9 mouse cellular contexts compared by ENCODE assay signal in the genomic region with DNA sequence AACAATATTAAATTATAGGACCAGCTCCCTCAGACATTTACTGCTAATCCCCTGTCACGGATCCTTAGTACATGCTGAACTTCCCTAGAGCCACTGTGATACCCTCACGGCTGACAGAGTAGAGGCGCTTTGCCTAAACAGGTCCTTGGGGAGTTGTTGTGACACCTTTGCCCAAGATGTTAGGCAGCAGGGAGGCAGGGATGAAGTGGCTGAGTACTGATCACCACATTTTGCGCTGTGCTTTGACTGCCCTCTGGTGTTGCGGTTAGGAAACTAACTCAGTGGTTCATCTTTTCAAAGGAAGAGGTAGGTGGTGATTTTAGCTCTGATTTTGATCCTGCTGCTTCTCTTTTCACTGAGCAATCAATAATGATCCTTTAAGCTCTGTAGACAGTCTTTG. TPM values are rescaled to one million over a fixed set of nuclear protein-coding genes. Genes with fewer than 3 reads are reported as not detected.
DNase-seq lines count a peak whose midpoint lies in the region; ATAC-seq lines count a peak whose summit lies in the region.
"Had no signal": no experiment of that assay in that cellular context is flagged by ENCODE, and none has a peak within 500 bp of the region (broad histone marks: within the 10 kb centered on the region; RNA-seq: fewer than 3 reads in every experiment).

No protein-coding gene starts in this region.

- no peaks in the 10 kb centered on the region for H3K4me1 ChIP-seq in forebrain, embryonic 10.5 days
- H3K4me1 ChIP-seq in hindbrain, embryonic 14.5 days (replicated peaks; ENCODE audit: control insufficient read depth, insufficient read depth, low read length): no peaks in the 10 kb centered on the region
- no peaks in the 10 kb centered on the region for H3K4me1 ChIP-seq in midbrain, embryonic 14.5 days (ENCODE audit: control insufficient read depth, insufficient read depth, low read length)
- peaks cover 6% of the 10 kb centered on the region; the same call in 1 of the 2 replicates for H3K4me1 ChIP-seq in stomach, embryonic 16.5 days (ENCODE audit: control insufficient read depth, insufficient read depth, low read length)
- H3K4me1 ChIP-seq: embryonic facial prominence, embryonic 15.5 days had no signal

- intact Hi-C loops in left cerebral cortex, postnatal 10 days (cut with DNase I): loop anchor here (5.0 to 10.0 kb wide), 2 partner anchors 176 to 1004 kb away; no protein-coding TSS in a partner anchor

- no peak overlapping the region for H3K27ac ChIP-seq in forebrain, embryonic 10.5 days
- H3K27ac ChIP-seq in hindbrain, embryonic 14.5 days: no peak overlapping the region
- H3K27ac ChIP-seq in midbrain, embryonic 14.5 days (replicated peaks; ENCODE audit: low read depth, low read length): no peak overlapping the region
- no peak overlapping the region for H3K27ac ChIP-seq in stomach, embryonic 16.5 days (ENCODE audit: low read length)
- H3K27ac ChIP-seq: embryonic facial prominence, embryonic 15.5 days had no signal

- WGBS in forebrain, embryonic 10.5 days: 56% methylated on average over 5 of the region's 5 CpGs
- WGBS in hindbrain, embryonic 14.5 days: 44% methylated on average over 5 of the region's 5 CpGs
- WGBS in midbrain, embryonic 14.5 days: 44% methylated on average over 5 of the region's 5 CpGs
- WGBS in stomach, embryonic 16.5 days: 47% methylated on average over 5 of the region's 5 CpGs

- no peaks in the 10 kb centered on the region for H3K9me3 ChIP-seq in forebrain, embryonic 10.5 days
- H3K9me3 ChIP-seq in hindbrain, embryonic 14.5 days (ENCODE audit: control insufficient read depth, low read length): no peaks in the 10 kb centered on the region
- H3K9me3 ChIP-seq in midbrain, embryonic 14.5 days (ENCODE audit: control insufficient read depth, low read length): no peaks in the 10 kb centered on the region
- H3K9me3 ChIP-seq in stomach, embryonic 16.5 days (replicated peaks; ENCODE audit: control insufficient read depth, low read length): no peaks in the 10 kb centered on the region
- H3K9me3 ChIP-seq: embryonic facial prominence, embryonic 15.5 days had no signal

- peaks cover 76% of the 10 kb centered on the region for H3K36me3 ChIP-seq in forebrain, embryonic 10.5 days (replicated peaks)
- H3K36me3 ChIP-seq in hindbrain, embryonic 14.5 days (replicated peaks; ENCODE audit: control insufficient read depth, insufficient read depth): peaks cover 25% of the 10 kb centered on the region
- peaks cover 20% of the 10 kb centered on the region for H3K36me3 ChIP-seq in midbrain, embryonic 14.5 days (ENCODE audit: control insufficient read depth, insufficient read depth, low read length)
- peaks cover 10% of the 10 kb centered on the region for H3K36me3 ChIP-seq in stomach, embryonic 16.5 days (ENCODE audit: control insufficient read depth, insufficient read depth, low read length)

- 0 out of 2 replicates have a peak overlapping the region, but pooled peaks have one; percentile 28 for H3K9ac ChIP-seq in hindbrain, embryonic 14.5 days
- H3K9ac ChIP-seq in midbrain, embryonic 14.5 days (replicated peaks; ENCODE audit: low read length): no peak overlapping the region
- no peak overlapping the region for H3K9ac ChIP-seq in stomach, embryonic 16.5 days (ENCODE audit: low read length)
- H3K9ac ChIP-seq: embryonic facial prominence, embryonic 15.5 days had no signal

- no peaks in the 10 kb centered on the region for H3K27me3 ChIP-seq in forebrain, embryonic 10.5 days (ENCODE audit: poor library complexity, severe bottlenecking)
- no peaks in the 10 kb centered on the region for H3K27me3 ChIP-seq in hindbrain, embryonic 14.5 days (ENCODE audit: control insufficient read depth, insufficient read depth, low read length)
- H3K27me3 ChIP-seq in midbrain, embryonic 14.5 days (ENCODE audit: control insufficient read depth, insufficient read depth, low read length): no peaks in the 10 kb centered on the region
- no peaks in the 10 kb centered on the region for H3K27me3 ChIP-seq in stomach, embryonic 16.5 days (ENCODE audit: control insufficient read depth, insufficient read depth, low read length)
- H3K27me3 ChIP-seq: embryonic facial prominence, embryonic 15.5 days had no signal

- no peak overlapping the region for H3K4me2 ChIP-seq in hindbrain, embryonic 14.5 days (replicated peaks)
- H3K4me2 ChIP-seq in midbrain, embryonic 14.5 days (ENCODE audit: low read length): no peak overlapping the region
- no peak overlapping the region for H3K4me2 ChIP-seq in stomach, embryonic 16.5 days (ENCODE audit: low read depth, low read length)
- H3K4me2 ChIP-seq: embryonic facial prominence, embryonic 15.5 days had no signal

- ATAC-seq in hindbrain, embryonic 14.5 days (ENCODE audit: low FRiP score): no peak
- no peak for ATAC-seq in midbrain, embryonic 14.5 days (ENCODE audit: low FRiP score, low TSS enrichment)
- 0 out of 2 replicates have a peak, but pooled peaks have one; percentile 47 for ATAC-seq in stomach, embryonic 16.5 days (ENCODE audit: insufficient read depth, low FRiP score)

- peak; percentile 56 for DNase-seq in ovary, postnatal 14 days (ENCODE audit: low spot score)
- DNase-seq in ovary, postnatal 10 days (ENCODE audit: low spot score): no peak
- DNase-seq in brain, embryonic 18.5 days (ENCODE audit: low read depth, low spot score): peak; percentile 24
- peak; percentile 35 for DNase-seq in forebrain, embryonic 10.5 days (ENCODE audit: extremely low spot score, low spot score)
- peak; percentile 79 for DNase-seq in hindbrain, embryonic 14.5 days (ENCODE audit: low spot score)
- peak; percentile 48 to 49 for DNase-seq in left cerebral cortex, postnatal 10 days (ENCODE audit: extremely low spot score in 1 of 2, low spot score in 2 of 2)
- peak; percentile 86 for DNase-seq in midbrain, embryonic 14.5 days

- no peak overlapping the region for H3K4me3 ChIP-seq in forebrain, embryonic 10.5 days
- H3K4me3 ChIP-seq in hindbrain, embryonic 14.5 days (replicated peaks; ENCODE audit: low read length): no peak overlapping the region
- H3K4me3 ChIP-seq in midbrain, embryonic 14.5 days (replicated peaks; ENCODE audit: low read depth, low read length): no peak overlapping the region
- H3K4me3 ChIP-seq in stomach, embryonic 16.5 days (replicated peaks; ENCODE audit: low read length): no peak overlapping the region
- H3K4me3 ChIP-seq: embryonic facial prominence, embryonic 15.5 days had no signal

RNA-seq across cellular contexts. Expression of a gene that starts 40.5 kb away (rescaled TPM):
- polyA plus RNA-seq in forebrain, embryonic 10.5 days (2016; fragmentation: Nextera tagmentation; extraction: Ambion mirVana): 102 and 103 TPM in 2 replicates
- 26.4 and 28.6 TPM in 2 replicates for polyA plus RNA-seq in hindbrain, embryonic 14.5 days (2014; fragmentation: Nextera tagmentation; extraction: Ambion mirVana)
- total RNA-seq in left cerebral cortex, postnatal 10 days (2021): 10 to 100 TPM; 30.8 to 35.8 TPM
- 35.4 and 38.5 TPM in 2 replicates for polyA plus RNA-seq in midbrain, embryonic 14.5 days (2014; fragmentation: Nextera tagmentation; extraction: Ambion mirVana)
- polyA plus RNA-seq in stomach, embryonic 16.5 days (2015; fragmentation: Nextera tagmentation; extraction: Ambion mirVana): 34.3 and 38.6 TPM in 2 replicates

RNA-seq across cellular contexts. Expression of a gene that starts 40.5 kb away (rescaled TPM):
- 146 and 151 TPM in 2 replicates for polyA plus RNA-seq in forebrain, embryonic 10.5 days (2016; fragmentation: Nextera tagmentation; extraction: Ambion mirVana)
- polyA plus RNA-seq in hindbrain, embryonic 14.5 days (2014; fragmentation: Nextera tagmentation; extraction: Ambion mirVana): 147 and 164 TPM in 2 replicates
- total RNA-seq in left cerebral cortex, postnatal 10 days (2021): 10 to 100 TPM; 77.6 to 90.7 TPM
- 148 and 157 TPM in 2 replicates for polyA plus RNA-seq in midbrain, embryonic 14.5 days (2014; fragmentation: Nextera tagmentation; extraction: Ambion mirVana)
- polyA plus RNA-seq in stomach, embryonic 16.5 days (2015; fragmentation: Nextera tagmentation; extraction: Ambion mirVana): 110 and 118 TPM in 2 replicates
